Mouse (Mus musculus) kidney, adult 2 months (tissue): ENCODE measurements around the gene Metap1d. TPM values are rescaled to one million over a fixed set of nuclear protein-coding genes. Genes with fewer than 3 reads are reported as not detected.

Experiments
- DNase-seq: peaks from one replicate; pipeline ENCODE4 v3.0.0; 2021
- H3K27ac ChIP-seq: fragments of 200-500 bp; 2 replicates; pipeline ENCODE4 v1.5.1; 2012; ENCODE audit warnings: low read depth, low read length, control low read depth, inconsistent platforms; ENCODE audit not compliant: insufficient read depth
- H3K27me3 ChIP-seq: fragments of 200-500 bp; replicated peaks from 2 replicates; pipeline ENCODE4 v1.6.1; 2012; ENCODE audit warnings: mild to moderate bottlenecking, moderate library complexity, low read length, inconsistent platforms; ENCODE audit not compliant: control insufficient read depth, insufficient read depth
- H3K36me3 ChIP-seq: fragments of 200-500 bp; 2 replicates; pipeline ENCODE4 v1.6.1; 2012; ENCODE audit warnings: mild to moderate bottlenecking, moderate library complexity, low read length, inconsistent platforms; ENCODE audit not compliant: control insufficient read depth, insufficient read depth
- H3K4me1 ChIP-seq: fragments of 200-500 bp; 2 replicates; pipeline ENCODE4 v1.6.1; 2011; ENCODE audit warnings: low read length; ENCODE audit not compliant: control insufficient read depth, insufficient read depth
- H3K4me3 ChIP-seq: fragments of 200-500 bp; 2 replicates; pipeline ENCODE4 v1.5.1; 2011; ENCODE audit warnings: mild to moderate bottlenecking, low read depth, low read length, control low read depth; ENCODE audit not compliant: insufficient read depth
- CTCF ChIP-seq: fragments of 200-500 bp; conservative IDR thresholded peaks from 2 replicates; pipeline ENCODE4 v1.5.1; 2011; ENCODE audit warnings: low read depth, mild to moderate bottlenecking, control low read depth, low read length, moderate library complexity, mixed read lengths; ENCODE audit not compliant: insufficient read depth, insufficient read length
- POLR2A ChIP-seq: fragments of 200-500 bp; IDR thresholded peaks from one replicate; pipeline ENCODE4 v1.6.1; 2011; ENCODE audit warnings: low read depth, low read length, control low read depth
- WGBS: fragments of 180-500 bp; shearing (Covaris S2); methylation state at CpG from one replicate; pipeline ENCODE4 v1.1.7; 2018; 5-methylcytosine and 5-hydroxymethylcytosine counted together
- polyA plus RNA-seq: library from polyadenylated mRNA; depleted of rRNA; stranded (reverse); fragments of >200 nt; gene quantifications from 2 replicates; pipeline ENCODE4 v1.2.3, GENCODE M21; 2012

The Metap1d gene
- polyA plus RNA-seq, 1 experiment = 34.6 TPM

DNA sequence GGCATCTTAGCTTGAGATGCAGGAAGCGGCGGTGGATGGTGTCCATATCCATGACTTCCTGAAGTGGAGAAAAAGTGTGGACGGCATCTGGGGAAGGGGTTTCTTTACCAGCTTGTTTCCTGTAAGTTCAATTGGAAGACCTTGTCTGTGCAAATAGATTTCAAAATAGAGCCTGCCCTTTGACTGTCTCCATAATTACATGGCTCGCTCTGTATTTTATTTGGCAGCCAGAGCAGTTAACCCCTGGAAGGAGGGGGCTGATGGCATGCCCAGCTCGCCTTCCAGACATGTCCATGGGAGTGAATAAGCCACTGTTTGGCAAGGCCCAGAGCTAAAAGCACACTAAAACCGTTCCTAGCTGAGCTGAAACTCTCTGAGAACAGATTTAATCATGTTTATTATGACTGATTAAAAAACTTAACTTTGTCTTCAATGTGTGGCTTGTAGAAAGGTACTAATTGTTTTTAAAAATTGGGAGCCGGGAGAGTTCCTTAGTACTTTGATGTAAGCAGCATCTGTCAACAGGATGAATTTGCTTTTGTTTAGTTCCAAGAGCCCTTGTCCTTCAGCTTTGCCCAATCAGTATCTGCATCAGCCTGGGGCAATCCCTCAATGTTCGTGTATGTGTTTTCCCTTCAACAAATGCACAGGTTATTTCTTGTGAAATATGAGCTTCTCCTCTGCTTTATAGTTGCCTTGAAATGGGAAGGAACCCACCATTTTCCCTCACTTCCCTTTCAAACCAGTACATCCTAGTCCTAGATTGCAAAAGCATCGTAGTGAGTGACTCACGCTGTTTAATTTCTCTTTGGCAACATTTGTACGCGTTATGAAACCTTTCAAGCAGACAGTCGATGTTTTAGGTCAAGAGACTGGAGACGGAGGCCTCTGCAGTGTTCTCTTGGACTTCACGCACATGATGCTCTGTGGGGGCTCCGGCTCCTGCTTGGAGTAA, 46.5 kb downstream of the Metap1d start:
- DNase-seq = no peak
- no peak for TF ChIP-seq CTCF
- no peak for TF ChIP-seq POLR2A
- H3K36me3 ChIP-seq = no peaks in the 10 kb centered on the region
- H3K27me3 ChIP-seq = no peaks in the 10 kb centered on the region
- 72% methylated on average over 16 of the region's 16 CpGs for WGBS
- no peak overlapping the region for H3K27ac ChIP-seq
- H3K4me1 ChIP-seq = no peaks in the 10 kb centered on the region
- no peak overlapping the region for H3K4me3 ChIP-seq

DNA sequence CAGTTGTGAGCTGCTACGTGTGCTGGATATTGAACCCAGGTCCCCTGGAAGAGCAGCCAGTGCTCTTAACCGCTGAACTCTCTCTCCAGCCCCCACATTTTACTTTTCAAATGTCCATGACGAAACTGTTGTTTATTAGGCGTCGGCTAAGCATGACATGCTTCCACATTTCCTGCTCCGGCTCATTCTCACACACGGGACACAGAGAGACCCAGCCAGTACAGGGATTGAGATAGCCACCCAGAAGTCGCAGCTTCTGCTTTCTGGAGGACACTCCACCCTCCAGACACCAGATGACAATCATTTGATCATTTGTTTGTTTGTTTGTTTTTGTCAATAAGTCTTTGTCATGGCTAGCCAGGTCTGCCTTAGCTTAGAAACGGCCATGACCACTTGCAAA, 51.8 kb downstream of the Metap1d start:
- H3K27ac ChIP-seq = no peak overlapping the region
- 66% methylated on average over 9 of the region's 9 CpGs for WGBS
- H3K4me1 ChIP-seq = no peaks in the 10 kb centered on the region
- DNase-seq = no peak
- no peak for TF ChIP-seq CTCF
- TF ChIP-seq POLR2A = no peak
- no peak overlapping the region for H3K4me3 ChIP-seq
- no peaks in the 10 kb centered on the region for H3K36me3 ChIP-seq
- H3K27me3 ChIP-seq = no peaks in the 10 kb centered on the region

DNA sequence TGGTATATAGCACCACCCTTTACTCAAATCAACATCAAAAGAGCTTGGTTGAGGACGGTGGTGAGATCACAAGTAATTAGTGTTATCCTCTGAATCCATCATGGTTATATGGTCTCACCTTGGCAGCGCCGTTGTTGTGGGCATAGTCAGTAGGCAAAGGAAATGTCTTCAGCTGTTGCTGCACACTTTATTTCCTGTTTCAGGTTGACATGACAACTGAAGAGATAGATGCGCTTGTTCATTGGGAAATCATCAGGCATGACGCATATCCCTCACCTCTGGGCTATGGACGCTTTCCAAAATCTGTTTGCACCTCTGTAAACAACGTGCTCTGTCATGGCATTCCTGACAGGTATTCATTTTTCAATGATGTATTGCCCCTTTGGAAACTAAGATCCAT, 58.1 kb downstream of the Metap1d start:
- H3K27me3 ChIP-seq = no peaks in the 10 kb centered on the region
- 85% methylated on average over 7 of the region's 7 CpGs for WGBS

DNA sequence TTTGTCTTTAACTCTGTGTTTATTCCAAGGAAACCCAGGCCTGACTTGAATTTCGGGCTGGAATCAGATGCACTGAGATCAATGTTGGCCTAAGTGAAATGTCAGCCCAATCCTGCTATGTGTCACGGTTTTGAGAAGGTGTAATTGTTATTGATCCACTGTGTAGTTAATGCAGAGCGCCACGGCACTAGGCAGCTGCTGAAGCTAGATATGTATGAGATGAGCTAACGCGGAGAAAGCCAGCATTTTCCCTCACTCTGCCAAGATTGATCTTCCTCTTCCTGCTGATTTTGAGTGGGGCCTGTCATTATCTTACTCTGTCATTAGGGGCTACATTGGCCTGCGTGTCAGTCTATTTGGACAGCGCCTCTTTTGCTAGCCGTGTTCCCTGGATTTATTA, 59.2 kb downstream of the Metap1d start:
- H3K27me3 ChIP-seq = no peaks in the 10 kb centered on the region
- no peaks in the 10 kb centered on the region for H3K36me3 ChIP-seq
- 90% methylated on average over 9 of the region's 9 CpGs for WGBS
- no peak overlapping the region for H3K27ac ChIP-seq
- no peak for TF ChIP-seq POLR2A
- TF ChIP-seq CTCF = no peak
- DNase-seq = no peak
- no peaks in the 10 kb centered on the region for H3K4me1 ChIP-seq
- H3K4me3 ChIP-seq = no peak overlapping the region

More for the DNA sequence above, 58.1 kb downstream of the Metap1d start:
- DNase-seq = no peak
- H3K27ac ChIP-seq = no peak overlapping the region
- no peaks in the 10 kb centered on the region for H3K4me1 ChIP-seq
- no peak overlapping the region for H3K4me3 ChIP-seq
- TF ChIP-seq POLR2A = no peak
- no peak for TF ChIP-seq CTCF
- no peaks in the 10 kb centered on the region for H3K36me3 ChIP-seq

DNA sequence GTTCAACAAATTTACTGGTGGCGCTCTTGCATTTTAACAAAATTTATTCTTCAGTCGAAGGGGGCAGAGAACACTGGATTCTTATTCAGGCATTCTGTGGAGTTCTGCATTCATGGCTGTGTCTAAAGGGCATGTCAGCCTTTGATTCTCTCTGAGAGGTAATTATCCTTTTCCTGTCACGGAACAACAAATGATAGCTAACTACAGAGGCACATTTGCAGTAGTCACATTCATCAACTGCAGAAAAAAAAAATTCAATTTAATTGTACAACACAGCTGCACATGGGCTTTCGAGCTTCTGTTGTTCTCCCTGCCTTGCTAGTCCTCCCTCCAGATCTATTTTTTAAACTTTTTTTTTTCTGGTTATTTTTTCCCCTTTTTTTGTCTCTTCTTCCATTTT, 63.9 kb downstream of the Metap1d start:
- TF ChIP-seq POLR2A (no peak), CTCF (no peak)
- Histone ChIP-seq H3K27me3 (no peaks in the 10 kb centered on the region), H3K36me3 (no peaks in the 10 kb centered on the region), H3K27ac (no peak overlapping the region), H3K4me3 (no peak overlapping the region), H3K4me1 (no peaks in the 10 kb centered on the region)
- 86% methylated on average over 4 of the region's 4 CpGs for WGBS
- no peak for DNase-seq

DNA sequence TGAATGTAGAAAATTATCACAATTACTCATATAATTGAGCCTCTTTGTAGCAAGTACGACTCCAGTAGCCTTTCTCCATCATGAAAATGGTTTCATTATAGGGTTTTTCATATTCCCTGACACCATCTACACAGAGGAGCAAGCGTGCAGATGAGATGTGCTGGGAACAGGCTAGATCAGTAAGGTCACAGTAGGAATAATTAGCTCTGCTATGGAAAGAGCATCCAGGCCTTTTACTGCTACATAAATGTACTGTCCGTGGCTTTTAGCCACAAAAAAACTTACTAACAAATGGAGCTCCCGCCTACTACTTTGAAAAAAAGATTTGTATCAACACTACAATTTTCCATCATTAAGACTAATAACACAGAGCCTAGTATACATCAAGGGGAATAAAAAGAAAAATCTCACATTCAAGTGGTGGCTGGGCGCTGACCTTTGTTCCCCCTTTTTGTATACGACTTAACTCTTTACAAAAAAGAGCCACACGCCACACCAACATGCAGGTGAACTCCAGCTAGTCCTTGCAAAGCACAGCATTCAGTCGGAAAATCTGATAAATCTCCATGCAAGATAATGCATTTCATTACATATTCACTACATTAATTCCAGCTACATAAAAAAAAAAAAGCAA, 64.5 kb downstream of the Metap1d start:
- no peak for TF ChIP-seq POLR2A
- TF ChIP-seq CTCF = no peak
- WGBS = 91% methylated on average over 8 of the region's 8 CpGs
- no peaks in the 10 kb centered on the region for H3K4me1 ChIP-seq
- no peaks in the 10 kb centered on the region for H3K27me3 ChIP-seq
- H3K4me3 ChIP-seq = no peak overlapping the region
- no peak for DNase-seq
- no peaks in the 10 kb centered on the region for H3K36me3 ChIP-seq
- H3K27ac ChIP-seq = no peak overlapping the region

DNA sequence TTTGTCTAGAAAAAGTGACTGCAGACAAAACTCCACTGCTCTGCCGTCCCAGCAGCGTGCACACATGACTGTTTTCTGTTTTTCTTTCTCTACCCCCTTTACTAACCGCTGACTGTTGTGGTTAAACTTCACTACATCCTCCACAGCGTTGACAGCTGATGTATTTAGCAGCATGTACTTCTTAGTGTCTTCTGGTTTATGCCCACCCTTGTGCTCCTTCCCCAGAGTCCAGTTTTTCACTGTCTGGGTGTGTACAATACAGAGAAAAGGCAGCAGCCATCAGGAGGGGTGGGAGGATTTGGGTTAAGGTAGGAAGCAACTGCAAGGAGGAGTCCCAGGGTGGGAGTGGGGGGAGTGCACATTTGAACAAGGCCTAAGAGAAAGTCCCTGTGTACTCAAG, 69.8 kb downstream of the Metap1d start:
- no peak for TF ChIP-seq POLR2A
- Histone ChIP-seq H3K36me3 (no peaks in the 10 kb centered on the region), H3K27me3 (no peaks in the 10 kb centered on the region; the same call in 1 of the 2 replicates), H3K4me1 (no peaks in the 10 kb centered on the region), H3K4me3 (no peak overlapping the region), H3K27ac (no peak overlapping the region)
- no peak for DNase-seq
- 79% methylated on average over 4 of the region's 4 CpGs for WGBS
